ENCODE assay signal across 11 mouse cellular contexts in the genomic region with DNA sequence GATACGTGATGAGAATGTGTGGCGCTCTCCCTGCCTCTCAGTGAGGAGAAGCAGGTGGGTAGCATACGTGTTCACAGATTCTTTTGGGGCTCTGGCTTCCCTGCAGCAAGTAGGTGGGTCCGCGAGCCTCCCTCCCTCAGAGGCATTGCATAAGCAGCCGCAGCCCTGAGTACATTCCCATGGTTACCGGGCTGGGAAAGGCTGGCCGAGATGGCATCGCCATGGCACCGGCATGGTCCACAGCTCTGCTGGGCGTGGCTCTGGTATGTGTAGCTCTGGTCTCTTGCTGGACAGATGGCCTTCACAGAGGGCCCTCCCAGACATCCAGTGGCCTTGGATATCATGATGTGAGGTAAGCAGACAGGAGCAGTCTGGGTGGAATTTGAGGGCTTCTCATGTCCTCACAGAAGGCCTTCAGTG. TPM values are rescaled to one million over a fixed set of nuclear protein-coding genes. Genes with fewer than 3 reads are reported as not detected.
DNase-seq lines count a peak whose midpoint lies in the region; ATAC-seq and TF ChIP-seq lines count a peak whose summit lies in the region.
"Had no signal": no experiment of that assay in that cellular context is flagged by ENCODE, and none has a peak within 500 bp of the region (broad histone marks: within the 10 kb centered on the region; RNA-seq: fewer than 3 reads in every experiment).

No protein-coding gene starts in this region.

- no peaks in the 10 kb centered on the region for H3K36me3 ChIP-seq in heart, adult 2 months (ENCODE audit: control insufficient read depth, insufficient read depth, low read length)
- H3K36me3 ChIP-seq in heart, embryonic 12.5 days, result no peaks in the 10 kb centered on the region
- no peaks in the 10 kb centered on the region for H3K36me3 ChIP-seq in forebrain, embryonic 13.5 days (ENCODE audit: poor library complexity, severe bottlenecking)
- H3K36me3 ChIP-seq in hindbrain, postnatal 0 days (ENCODE audit: insufficient read depth, low read length), result no peaks in the 10 kb centered on the region
- H3K36me3 ChIP-seq in limb, embryonic 15.5 days, result no peaks in the 10 kb centered on the region

- H3K4me1 ChIP-seq in heart, adult 2 months (ENCODE audit: control insufficient read depth, insufficient read depth, low read length), result peaks cover 6% of the 10 kb centered on the region
- H3K4me1 ChIP-seq in heart, embryonic 12.5 days (replicated peaks), result 0 out of 2 replicates have a peak, but pooled peaks cover 5% of the 10 kb centered on the region
- H3K4me1 ChIP-seq in forebrain, embryonic 13.5 days, result peaks cover 75% of the 10 kb centered on the region
- H3K4me1 ChIP-seq in hindbrain, postnatal 0 days (ENCODE audit: insufficient read depth, low read length), result peaks cover 36% of the 10 kb centered on the region
- peaks cover 17% of the 10 kb centered on the region for H3K4me1 ChIP-seq in limb, embryonic 15.5 days

- intact Hi-C loops in heart, adult 2 months (cut with DNase I), result loop anchor here (5.0 kb wide), 1 partner anchor 56 kb away; a partner anchor contains a TSS

- no peak overlapping the region for H3K4me2 ChIP-seq in heart, embryonic 12.5 days
- H3K4me2 ChIP-seq in forebrain, embryonic 13.5 days, result no peak overlapping the region
- no peak overlapping the region for H3K4me2 ChIP-seq in hindbrain, postnatal 0 days (ENCODE audit: low read depth, low read length)
- 0 out of 2 replicates have a peak overlapping the region, but pooled peaks have one; percentile 17 for H3K4me2 ChIP-seq in limb, embryonic 15.5 days

- no peak overlapping the region for H3K4me3 ChIP-seq in heart, adult 2 months
- no peak overlapping the region for H3K4me3 ChIP-seq in heart, embryonic 12.5 days
- H3K4me3 ChIP-seq in forebrain, embryonic 13.5 days, result no peak overlapping the region
- H3K4me3 ChIP-seq in hindbrain, postnatal 0 days (ENCODE audit: low read length), result no peak overlapping the region
- H3K4me3 ChIP-seq in limb, embryonic 15.5 days, result no peak overlapping the region

- H3K27me3 ChIP-seq in heart, adult 2 months (ENCODE audit: control insufficient read depth, insufficient read depth, low read length), result no peaks in the 10 kb centered on the region
- H3K27me3 ChIP-seq in heart, embryonic 12.5 days (replicated peaks), result peaks cover 81% of the 10 kb centered on the region
- H3K27me3 ChIP-seq in forebrain, embryonic 13.5 days, result no peaks in the 10 kb centered on the region
- H3K27me3 ChIP-seq in hindbrain, postnatal 0 days (ENCODE audit: insufficient read depth, low read length), result no peaks in the 10 kb centered on the region
- no peaks in the 10 kb centered on the region for H3K27me3 ChIP-seq in limb, embryonic 15.5 days

- DNase-seq in heart, adult 2 months, result peak; percentile 68 to 79
- peak; percentile 63 to 69 for DNase-seq in adrenal gland, postnatal 36 days
- DNase-seq in hindbrain, postnatal 0 days (ENCODE audit: low spot score), result peak; percentile 88
- DNase-seq in right cerebral cortex, postnatal 25 days, result peak; percentile 89
- DNase-seq in thymus, postnatal 25 days, result no peak

- no peaks in the 10 kb centered on the region for H3K9me3 ChIP-seq in heart, embryonic 12.5 days (replicated peaks)
- H3K9me3 ChIP-seq in forebrain, embryonic 13.5 days (replicated peaks), result no peaks in the 10 kb centered on the region
- H3K9me3 ChIP-seq in hindbrain, postnatal 0 days (ENCODE audit: low read length), result no peaks in the 10 kb centered on the region
- H3K9me3 ChIP-seq in limb, embryonic 15.5 days, result no peaks in the 10 kb centered on the region

- no peak for TF ChIP-seq POLR2A in heart, adult 2 months (IDR thresholded peaks at IDR 0.05; ENCODE audit: insufficient read depth, low read depth, low read length)

- no peak for ATAC-seq in heart, embryonic 12.5 days (ENCODE audit: insufficient number of reproducible peaks, low FRiP score)
- peak; percentile 52 for ATAC-seq in forebrain, embryonic 13.5 days
- peak; percentile 86 for ATAC-seq in hindbrain, postnatal 0 days
- ATAC-seq in limb, embryonic 15.5 days (ENCODE audit: insufficient number of reproducible peaks, low FRiP score, low TSS enrichment, low read depth), result no peak

- H3K9ac ChIP-seq in heart, adult 2 months (ENCODE audit: low read depth, low read length), result no peak overlapping the region; the same call in 1 of the 2 replicates
- H3K9ac ChIP-seq in heart, embryonic 12.5 days, result no peak overlapping the region
- no peak overlapping the region for H3K9ac ChIP-seq in forebrain, embryonic 13.5 days
- no peak overlapping the region for H3K9ac ChIP-seq in hindbrain, postnatal 0 days (replicated peaks; ENCODE audit: low read length)
- no peak overlapping the region for H3K9ac ChIP-seq in limb, embryonic 15.5 days

- WGBS in heart, adult 2 months, result 67% methylated on average over 11 of the region's 11 CpGs
- WGBS in heart, embryonic 12.5 days, result 76% methylated on average over 11 of the region's 11 CpGs
- 60% methylated on average over 11 of the region's 11 CpGs for WGBS in forebrain, embryonic 13.5 days
- WGBS in hindbrain, postnatal 0 days, result 26% methylated on average over 11 of the region's 11 CpGs
- 68% methylated on average over 11 of the region's 11 CpGs for WGBS in limb, embryonic 15.5 days

- no peaks in the 10 kb centered on the region for H3K79me2 ChIP-seq in heart, adult 2 months (replicated peaks; ENCODE audit: control insufficient read depth, insufficient read depth, low read length)

- TF ChIP-seq EP300 in heart, adult 2 months (IDR thresholded peaks at IDR 0.05; ENCODE audit: insufficient read depth, low read depth, low read length), result no peak

- TF ChIP-seq CTCF in heart, adult 2 months (IDR thresholded peaks at IDR 0.05), result no peak
- TF ChIP-seq CTCF in hindbrain, postnatal 0 days (IDR thresholded peaks at IDR 0.05; ENCODE audit: low read depth), result no peak

- peak overlapping the region; percentile 67 for H3K27ac ChIP-seq in heart, adult 2 months
- H3K27ac ChIP-seq in heart, embryonic 12.5 days (ENCODE audit: poor library complexity, severe bottlenecking), result no peak overlapping the region
- H3K27ac ChIP-seq in forebrain, embryonic 13.5 days, result peak overlapping the region; percentile 49; the same call in 1 of the 2 replicates
- peak overlapping the region; percentile 65 for H3K27ac ChIP-seq in hindbrain, postnatal 0 days
- H3K27ac ChIP-seq in limb, embryonic 15.5 days, result peak overlapping the region; percentile 65

RNA-seq across cellular contexts. Expression of a gene that starts 20.5 kb away (rescaled TPM):
- total RNA-seq in heart, adult 2 months (2021), result not detected
- not detected in 2 replicates for polyA plus RNA-seq in heart, adult 2 months (2012; rRNA removed)
- polyA plus RNA-seq in heart, embryonic 12.5 days (2016; fragmentation: Nextera tagmentation; extraction: Ambion mirVana), result not detected in 2 replicates
- not detected for total RNA-seq in adrenal gland, postnatal 36 days (2021)
- not detected in 2 replicates for polyA plus RNA-seq in forebrain, embryonic 13.5 days (2015; fragmentation: Nextera tagmentation; extraction: Ambion mirVana)
- not detected in 2 replicates for total RNA-seq in hindbrain, postnatal 0 days (2014; rRNA removed)
- polyA plus RNA-seq in hindbrain, postnatal 0 days (2015; fragmentation: Nextera tagmentation; extraction: Ambion mirVana), result not detected in 2 replicates
- polyA plus RNA-seq in limb, embryonic 15.5 days (2015; fragmentation: Nextera tagmentation; extraction: Ambion mirVana), result not detected in 2 replicates
- total RNA-seq: CH12.LX; common myeloid progenitor, adult 5-6 weeks had no signal
- polyA plus RNA-seq: liver, embryonic 16.5 days had no signal

RNA-seq across cellular contexts. Expression of a gene that starts 55.1 kb away (rescaled TPM):
- total RNA-seq in heart, adult 2 months (2021), result 1 to 10 TPM; 4.4 to 4.5 TPM
- polyA plus RNA-seq in heart, adult 2 months (2012; rRNA removed), result 4.8 and 7.4 TPM in 2 replicates
- 6.2 and 6.5 TPM in 2 replicates for polyA plus RNA-seq in heart, embryonic 12.5 days (2016; fragmentation: Nextera tagmentation; extraction: Ambion mirVana)
- 10 to 100 TPM; 23.8 to 35.7 TPM for total RNA-seq in adrenal gland, postnatal 36 days (2021)
- polyA plus RNA-seq in forebrain, embryonic 13.5 days (2015; fragmentation: Nextera tagmentation; extraction: Ambion mirVana), result 18.6 and 21.6 TPM in 2 replicates
- total RNA-seq in hindbrain, postnatal 0 days (2014; rRNA removed), result 236 and 269 TPM in 2 replicates
- 67.1 and 72.2 TPM in 2 replicates for polyA plus RNA-seq in hindbrain, postnatal 0 days (2015; fragmentation: Nextera tagmentation; extraction: Ambion mirVana)
- 1.4 and 2.1 TPM in 2 replicates for polyA plus RNA-seq in limb, embryonic 15.5 days (2015; fragmentation: Nextera tagmentation; extraction: Ambion mirVana)
- total RNA-seq: CH12.LX; common myeloid progenitor, adult 5-6 weeks had no signal

Comparison
In these comparisons a context has a peak if more than half of its experiments do, and no peak if none do; other contexts are left out.
1. ATAC-seq: peak in forebrain, embryonic 13.5 days (single experiment) and hindbrain, postnatal 0 days (single experiment); none in heart, embryonic 12.5 days (single experiment) and limb, embryonic 15.5 days (single experiment).